Mouse (Mus musculus): Measurements from ENCODE around the gene Npepl1.

Gene Npepl1

GRCm38 (mm10) chr2:174109991-174110782 is at the start of gene Npepl1:
Gene Npepl1, plus strand, starts transcription at chr2:174110349.
- DNase-seq (ENCODE audit: low spot score): peak; percentile 45

GRCm38 (mm10) chr2:174061219-174061618 is 48.9 kb upstream of the Npepl1 start:
- no peak for DNase-seq (ENCODE audit: low spot score)

DNA sequence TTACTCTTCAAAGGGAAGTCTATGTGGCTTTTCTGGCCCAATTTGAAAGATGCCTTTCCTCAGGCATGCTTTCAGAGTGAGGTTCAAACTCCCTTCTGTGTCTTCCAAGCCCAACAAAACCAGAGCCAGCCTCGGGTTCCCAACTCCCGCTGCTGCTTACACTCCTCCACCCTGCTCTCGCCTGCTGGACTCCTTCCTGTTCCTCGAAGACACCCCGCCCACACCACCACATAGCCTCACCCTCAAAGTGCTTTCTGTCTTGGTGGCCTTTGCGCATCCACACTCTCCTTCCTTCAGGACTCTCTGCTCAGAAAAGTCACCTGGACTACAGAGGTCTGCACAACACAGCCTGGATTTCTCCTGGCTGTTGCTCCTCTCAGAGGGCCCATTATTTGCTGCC is 47.1 kb upstream of the Npepl1 start:
- no peak for DNase-seq (ENCODE audit: low spot score)

GRCm38 (mm10) chr2:174063527-174064211 is 46.5 kb upstream of the Npepl1 start:
- no peak for DNase-seq (ENCODE audit: low spot score)

DNA sequence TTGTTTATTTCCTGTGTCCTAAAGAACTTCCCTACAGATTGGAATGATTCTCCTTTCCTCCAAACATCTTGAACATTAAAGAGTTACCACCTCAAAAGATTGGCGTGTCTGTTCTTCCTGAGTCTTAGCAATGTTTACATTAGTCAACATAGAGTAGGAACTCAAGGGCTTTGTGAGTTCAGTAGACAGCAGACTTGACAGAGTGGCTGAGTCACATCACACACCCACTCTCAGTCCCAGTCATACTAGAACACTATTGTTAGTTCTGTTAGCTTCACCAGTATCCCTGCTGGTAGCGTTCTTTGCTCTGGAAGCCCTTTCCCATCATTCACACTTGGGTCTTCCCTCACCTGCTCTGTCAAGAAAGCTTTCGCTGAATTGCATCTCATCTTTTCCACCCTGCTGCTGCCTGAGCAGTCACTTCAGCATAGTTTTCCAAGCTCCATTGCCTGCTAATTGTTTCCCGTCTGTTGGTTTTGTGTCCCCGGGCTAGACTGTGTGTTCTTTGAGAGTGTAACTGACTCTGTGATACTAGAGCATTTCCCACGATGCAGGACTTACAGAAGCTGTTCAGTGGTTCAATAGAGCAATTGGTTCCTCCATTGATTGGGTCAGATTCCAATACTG is 42.2 kb upstream of the Npepl1 start:
- DNase-seq (ENCODE audit: low spot score): no peak

GRCm38 (mm10) chr2:174069532-174070049 is 40.6 kb upstream of the Npepl1 start:
- DNase-seq (ENCODE audit: low spot score): no peak

DNA sequence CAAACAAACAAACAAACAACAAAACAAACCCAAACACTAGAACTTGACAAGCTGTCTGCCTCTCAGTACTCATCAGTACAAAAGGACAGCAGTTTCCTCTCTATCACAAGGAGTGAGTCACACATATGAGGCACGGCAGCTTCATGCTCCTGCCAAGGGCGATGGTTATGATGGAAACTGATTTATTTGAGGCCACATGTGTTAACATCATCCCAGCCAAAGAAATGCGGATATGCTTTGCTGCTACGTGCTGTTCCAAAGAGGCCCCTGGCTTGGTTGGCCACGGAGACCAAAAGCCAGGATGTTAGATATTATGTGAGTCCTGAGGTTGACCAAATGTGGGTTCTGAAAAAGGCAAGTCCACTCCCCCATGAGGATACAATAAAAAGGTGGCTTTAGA is 38.7 kb upstream of the Npepl1 start:
- no peak for DNase-seq (ENCODE audit: low spot score)

- no peak for DNase-seq (ENCODE audit: low spot score)
These were observed 36.9 kb upstream of the Npepl1 start for GRCm38 (mm10) chr2:174073156-174073790.

DNA sequence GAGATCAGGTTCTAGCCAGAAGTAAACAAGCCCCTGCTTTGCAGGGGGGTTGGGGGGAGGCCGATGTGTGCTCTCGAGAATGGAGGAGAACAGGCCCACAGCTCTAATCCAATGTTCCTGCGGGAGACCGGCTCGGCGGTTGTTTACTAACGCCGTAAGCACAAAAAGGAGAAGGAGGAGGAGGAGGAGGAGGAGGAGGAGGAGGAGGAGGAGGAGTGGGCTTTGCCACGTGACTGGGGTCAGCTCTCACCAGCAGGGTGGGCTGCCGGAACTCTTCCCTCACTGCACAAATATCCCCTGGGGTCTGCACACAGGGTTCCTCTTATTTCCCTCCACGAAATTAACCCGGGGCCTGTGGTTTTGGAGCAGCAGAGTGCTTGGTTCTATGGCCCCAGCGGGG is 35.5 kb upstream of the Npepl1 start:
- DNase-seq (ENCODE audit: low spot score): no peak

- DNase-seq (ENCODE audit: low spot score): no peak
These were observed 35.0 kb upstream of the Npepl1 start for GRCm38 (mm10) chr2:174075072-174075570.

- peak; percentile 91 for DNase-seq (ENCODE audit: low spot score)
These were observed 34.3 kb upstream of the Npepl1 start, which contains the start of gene Stx16 for GRCm38 (mm10) chr2:174075673-174076432. Gene Stx16, plus strand, starts transcription at chr2:174076308.

DNA sequence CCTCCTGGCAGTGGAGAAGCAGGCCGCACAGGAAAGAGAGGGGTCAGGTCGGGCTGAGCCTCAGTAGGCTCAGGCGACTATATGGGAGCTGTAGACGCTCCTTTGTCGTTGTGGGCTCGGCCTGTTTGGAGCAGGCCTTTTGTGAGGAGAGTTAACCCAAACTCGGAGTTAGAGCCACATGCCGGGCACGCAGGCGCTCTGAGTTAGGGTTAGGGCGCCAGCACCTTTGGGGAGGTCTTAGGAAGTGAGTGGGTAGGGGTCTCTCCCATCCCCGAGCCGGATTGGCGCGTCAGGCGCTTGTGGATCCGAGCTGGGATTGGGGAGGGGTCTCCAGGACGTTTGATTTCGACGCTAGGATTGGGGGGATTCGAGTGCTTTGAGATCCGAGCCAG is 33.7 kb upstream of the Npepl1 start:
- no peak for DNase-seq (ENCODE audit: low spot score)

- DNase-seq (ENCODE audit: low spot score): peak; percentile 22
These were observed 33.0 kb upstream of the Npepl1 start for GRCm38 (mm10) chr2:174077004-174077695.

GRCm38 (mm10) chr2:174077776-174078338 is 32.3 kb upstream of the Npepl1 start:
- no peak for DNase-seq (ENCODE audit: low spot score)

DNA sequence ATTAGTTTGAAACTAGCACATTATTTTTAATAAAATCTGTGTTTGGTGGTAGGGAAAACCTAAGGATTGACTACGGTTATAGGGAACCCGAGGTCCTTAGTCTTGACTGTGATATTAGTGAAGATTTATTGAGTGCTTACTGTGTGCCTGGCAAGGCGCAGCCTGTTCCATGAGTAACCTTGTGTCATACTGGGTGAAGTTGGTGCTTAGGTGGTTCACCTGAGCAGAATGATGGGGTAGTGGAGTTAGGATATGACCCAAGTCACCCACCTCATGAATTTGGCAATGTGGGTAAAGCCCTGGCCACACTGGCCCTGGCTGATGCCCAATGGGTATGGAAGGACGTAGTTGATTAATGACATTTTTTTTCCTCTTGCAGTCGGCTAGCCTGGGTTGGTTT is 28.3 kb upstream of the Npepl1 start:
- DNase-seq (ENCODE audit: low spot score): no peak

DNA sequence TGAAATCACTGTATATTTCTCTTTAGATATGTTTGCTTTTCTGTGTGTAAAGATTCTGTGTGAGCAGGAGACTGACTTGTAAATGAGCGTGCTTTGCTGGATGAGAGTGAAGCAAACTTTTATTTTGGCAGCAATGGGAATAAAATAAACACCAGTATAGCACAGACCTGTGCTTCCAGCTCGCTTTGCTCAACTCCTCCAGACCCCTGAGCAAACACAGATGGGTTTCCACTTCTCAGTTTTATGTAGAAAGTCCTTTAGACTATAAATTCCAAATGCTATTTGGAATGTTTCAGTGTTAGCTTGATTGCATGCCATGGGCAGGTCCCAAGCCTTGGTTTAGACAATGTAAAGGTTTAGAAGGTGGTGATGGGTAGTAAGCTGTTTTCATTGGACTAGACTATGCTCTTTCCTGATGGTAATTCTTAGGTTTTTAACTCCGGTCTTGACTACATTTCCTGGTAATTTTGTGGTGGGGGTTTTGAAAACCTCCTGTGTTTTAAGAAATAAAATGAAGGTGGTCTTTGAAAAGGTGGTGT is 27.7 kb upstream of the Npepl1 start:
- DNase-seq (ENCODE audit: low spot score): no peak

DNA sequence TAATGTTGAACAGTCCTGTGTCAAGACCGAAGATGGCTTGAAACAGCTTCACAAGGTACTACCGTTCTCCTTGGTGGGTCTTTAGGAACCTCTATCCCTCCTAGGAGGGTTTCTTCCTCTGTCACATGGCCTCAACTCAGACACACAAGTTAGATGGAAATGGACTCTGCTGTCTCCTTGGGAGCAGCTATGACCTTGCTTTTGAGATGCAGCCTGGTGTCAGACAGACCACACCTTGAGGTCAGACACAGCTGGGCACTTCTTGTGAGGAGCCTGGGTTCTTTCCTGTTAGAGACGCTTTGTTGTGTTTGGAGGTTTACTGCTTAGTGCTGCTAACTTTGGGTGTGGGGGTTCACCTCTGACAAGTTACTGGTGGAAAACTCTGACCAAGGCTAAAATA is 15.1 kb upstream of the Npepl1 start:
- no peak for DNase-seq (ENCODE audit: low spot score)

- DNase-seq (ENCODE audit: low spot score): no peak
These were observed 7.8 kb upstream of the Npepl1 start for GRCm38 (mm10) chr2:174102399-174102798.

- no peak for DNase-seq (ENCODE audit: low spot score)
These were observed 6.6 kb upstream of the Npepl1 start for GRCm38 (mm10) chr2:174103527-174103926.

DNA sequence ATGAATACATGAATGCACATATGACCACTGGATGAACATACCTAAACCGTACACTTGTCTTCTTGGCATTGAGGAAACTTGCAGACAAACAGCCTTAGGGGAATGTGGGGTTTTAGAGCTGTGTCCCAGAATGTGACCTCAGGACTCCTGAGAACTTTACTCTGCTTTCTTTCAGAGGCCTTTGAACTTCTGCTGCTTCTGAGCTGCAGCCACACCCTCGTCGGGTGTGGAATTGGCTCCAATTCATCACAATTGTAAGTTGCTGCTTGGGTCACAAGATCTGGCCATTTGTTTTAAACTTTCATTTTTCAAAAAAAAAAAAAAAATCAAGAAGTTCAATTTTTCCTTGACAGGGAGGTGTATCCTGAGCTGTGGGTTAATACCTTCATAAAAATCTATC is 2.8 kb upstream of the Npepl1 start:
- no peak for DNase-seq (ENCODE audit: low spot score)
